Mouse (Mus musculus): ENCODE results near the gene Oas1f.

DNA sequence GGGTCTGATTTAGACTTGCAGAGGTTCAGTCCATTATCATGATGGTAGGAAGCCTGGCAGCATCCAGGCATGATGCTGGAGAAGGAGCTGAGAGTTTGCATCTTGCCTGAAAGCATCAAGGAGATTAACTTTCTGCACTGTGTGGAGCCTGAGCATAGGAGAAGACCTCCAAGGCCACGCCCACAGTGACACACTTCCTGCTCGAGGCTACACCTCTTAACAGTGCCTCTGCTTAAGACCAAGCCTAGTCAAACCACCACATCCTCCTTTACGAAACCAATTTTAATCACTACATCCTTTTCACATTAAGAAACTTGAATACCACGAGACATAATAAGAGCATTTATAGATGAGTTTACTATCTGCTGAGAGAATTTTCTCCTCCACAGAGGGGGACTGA is 16.1 kb upstream of the Oas1f start:
- no peak for TF ChIP-seq CTCF (IDR thresholded peaks at IDR 0.05; ENCODE audit: low read depth, low read length)
- no peak for TF ChIP-seq POLR2A (IDR thresholded peaks at IDR 0.05; ENCODE audit: extremely low read depth, insufficient read depth, low read length)

Data from liver, adult 2 months (tissue).